Mouse (Mus musculus) left cerebral cortex, postnatal 25 days (tissue): ENCODE measurements at regions not wholly inside any gene's neighbourhood (a gene's known extent, or its start where the extent isn't known, plus 50 kb on each side); places are given as distances from the start of the nearest gene placed in this dataset.

ENCODE experiments used
- DNase-seq, 2 experiments: peaks; one replicate each; pipeline ENCODE4 v3.0.0; 2022; ENCODE audit warnings: low spot score in 2 of 2, mixed read lengths in 1 of 2
- intact Hi-C: fragments of 180-260 bp; cut with DNase I; formaldehyde crosslinking; loops from one replicate; pipeline ENCODE4 v1.15.1; 2025

- DNase-seq: no peak
- intact Hi-C loops: no loop called here
Measured at GRCm38 (mm10) chr8:92072254-92072615, 270.4 kb upstream of the Irx3 start.

- peak in 1 of 2 experiments; percentile 4 for DNase-seq
- intact Hi-C loops: no loop called here
Measured at GRCm38 (mm10) chr8:92071305-92072253, 269.7 kb upstream of the Irx3 start.

GRCm38 (mm10) chr8:92070704-92071103, 268.8 kb upstream of the Irx3 start:
- DNase-seq: no peak
- intact Hi-C loops: no loop called here

GRCm38 (mm10) chr8:92066435-92066834, 264.6 kb upstream of the Irx3 start:
- no peak for DNase-seq
- intact Hi-C loops: no loop called here

- intact Hi-C loops: no loop called here
- DNase-seq: no peak
Measured at GRCm38 (mm10) chr8:92065554-92066239, 263.8 kb upstream of the Irx3 start.

GRCm38 (mm10) chr8:92064971-92065370, 263.1 kb upstream of the Irx3 start:
- no peak for DNase-seq
- intact Hi-C loops: loop anchor here (5.0 kb wide), 1 partner anchor 263 kb away; the partner anchor contains the start of gene Irx3

- DNase-seq: no peak
- intact Hi-C loops: loop anchor here (5.0 kb wide), 1 partner anchor 262 kb away; the partner anchor contains the start of gene Irx3
Measured at GRCm38 (mm10) chr8:92064175-92064821, 262.4 kb upstream of the Irx3 start.

- intact Hi-C loops: loop anchor here (5.0 kb wide), 1 partner anchor 261 kb away; the partner anchor contains the start of gene Irx3
- no peak for DNase-seq
Measured at GRCm38 (mm10) chr8:92063333-92063732, 261.5 kb upstream of the Irx3 start.

- intact Hi-C loops: no loop called here
- no peak for DNase-seq
Measured at GRCm38 (mm10) chr8:92059471-92059870, 257.6 kb upstream of the Irx3 start.

GRCm38 (mm10) chr8:92058953-92059352, 257.1 kb upstream of the Irx3 start:
- no peak for DNase-seq
- intact Hi-C loops: no loop called here

- intact Hi-C loops: no loop called here
- no peak for DNase-seq
Measured at GRCm38 (mm10) chr8:92057857-92058256, 256.0 kb upstream of the Irx3 start.

GRCm38 (mm10) chr8:92055590-92055989, 253.7 kb upstream of the Irx3 start:
- DNase-seq: no peak
- intact Hi-C loops: no loop called here

GRCm38 (mm10) chr8:92044695-92045094, 242.8 kb upstream of the Irx3 start:
- intact Hi-C loops: no loop called here
- DNase-seq: no peak

GRCm38 (mm10) chr8:92042951-92043350, 241.1 kb upstream of the Irx3 start:
- no peak for DNase-seq
- intact Hi-C loops: no loop called here

GRCm38 (mm10) chr8:92029954-92030353, 228.1 kb upstream of the Irx3 start:
- intact Hi-C loops: no loop called here
- DNase-seq: no peak

- intact Hi-C loops: no loop called here
- no peak for DNase-seq
Measured at GRCm38 (mm10) chr8:92029516-92029915, 227.6 kb upstream of the Irx3 start.

GRCm38 (mm10) chr8:92028308-92028707, 226.4 kb upstream of the Irx3 start:
- DNase-seq: no peak
- intact Hi-C loops: no loop called here

GRCm38 (mm10) chr8:92024133-92024532, 222.3 kb upstream of the Irx3 start:
- intact Hi-C loops: no loop called here
- no peak for DNase-seq

- intact Hi-C loops: no loop called here
- no peak for DNase-seq
Measured at GRCm38 (mm10) chr8:92021521-92021920, 219.7 kb upstream of the Irx3 start.

- DNase-seq: no peak
- intact Hi-C loops: no loop called here
Measured at GRCm38 (mm10) chr8:92014704-92015103, 212.8 kb upstream of the Irx3 start.
